Mouse (Mus musculus): ENCODE measurements at regions not wholly inside any gene's neighbourhood (a gene's known extent, or its start where the extent isn't known, plus 50 kb on each side); places are given as distances from the start of the nearest gene placed in this dataset.

- TF ChIP-seq POLR2A (IDR thresholded peaks at IDR 0.05; ENCODE audit: insufficient read depth, low read depth, low read length), result no peak
- no peak for TF ChIP-seq CTCF (IDR thresholded peaks at IDR 0.05)
Observed at GRCm38 (mm10) chr12:25883771-25884171, 531.3 kb downstream of the Rnf144a start.
